Mouse (Mus musculus) heart, adult 2 months (tissue): Measurements from ENCODE around the gene Ethe1.

ENCODE experiments used
- CTCF ChIP-seq: fragments of 200-600 bp; IDR thresholded peaks from 2 replicates; pipeline ENCODE4 v1.8.1; 2022; ENCODE audit warnings: antibody characterized with exemption, mild to moderate bottlenecking, moderate library complexity
- EP300 ChIP-seq: fragments of 200-500 bp; IDR thresholded peaks from 2 replicates; pipeline ENCODE4 v1.6.1; 2011; ENCODE audit warnings: low read depth, low read length, control low read depth; ENCODE audit not compliant: insufficient read depth
- POLR2A ChIP-seq: fragments of 200-500 bp; IDR thresholded peaks from 2 replicates; pipeline ENCODE4 v1.6.1; 2011; ENCODE audit warnings: mild to moderate bottlenecking, low read depth, low read length, control low read depth; ENCODE audit not compliant: insufficient read depth

DNA sequence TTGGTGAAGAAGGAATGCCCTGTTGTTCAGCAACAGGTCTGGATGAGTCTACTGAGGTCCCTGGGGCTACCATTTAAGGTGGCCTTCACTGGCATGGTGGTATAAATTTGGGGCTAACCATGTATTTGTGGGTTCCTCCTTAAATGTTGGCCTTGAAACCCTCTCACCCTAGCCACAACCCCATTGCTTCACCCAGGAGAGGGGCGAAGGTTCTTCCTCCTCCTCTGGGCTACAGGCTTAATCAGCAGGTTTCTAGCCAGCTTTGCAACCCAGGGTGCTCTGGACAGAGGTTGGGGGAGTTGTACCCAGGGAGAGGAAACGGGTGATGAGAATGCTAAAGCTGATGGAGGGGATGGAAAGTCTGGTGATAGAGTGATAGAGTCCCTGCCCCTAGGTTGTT, 8.1 kb downstream of the Ethe1 start:
- TF ChIP-seq POLR2A (no peak), CTCF (no peak), EP300 (no peak)
